Mouse (Mus musculus) retina, postnatal 1 day (tissue): ENCODE results near the gene Ccdc40.
"Not testable (repeated sequence)": the region's sequence is repeated elsewhere in the genome, so short reads cannot be mapped to it uniquely, and the experiment has no call there.

Experiments
- DNase-seq: peaks from one replicate; pipeline ENCODE4 v3.0.0-alpha.2; 2012

Gene Ccdc40

DNA sequence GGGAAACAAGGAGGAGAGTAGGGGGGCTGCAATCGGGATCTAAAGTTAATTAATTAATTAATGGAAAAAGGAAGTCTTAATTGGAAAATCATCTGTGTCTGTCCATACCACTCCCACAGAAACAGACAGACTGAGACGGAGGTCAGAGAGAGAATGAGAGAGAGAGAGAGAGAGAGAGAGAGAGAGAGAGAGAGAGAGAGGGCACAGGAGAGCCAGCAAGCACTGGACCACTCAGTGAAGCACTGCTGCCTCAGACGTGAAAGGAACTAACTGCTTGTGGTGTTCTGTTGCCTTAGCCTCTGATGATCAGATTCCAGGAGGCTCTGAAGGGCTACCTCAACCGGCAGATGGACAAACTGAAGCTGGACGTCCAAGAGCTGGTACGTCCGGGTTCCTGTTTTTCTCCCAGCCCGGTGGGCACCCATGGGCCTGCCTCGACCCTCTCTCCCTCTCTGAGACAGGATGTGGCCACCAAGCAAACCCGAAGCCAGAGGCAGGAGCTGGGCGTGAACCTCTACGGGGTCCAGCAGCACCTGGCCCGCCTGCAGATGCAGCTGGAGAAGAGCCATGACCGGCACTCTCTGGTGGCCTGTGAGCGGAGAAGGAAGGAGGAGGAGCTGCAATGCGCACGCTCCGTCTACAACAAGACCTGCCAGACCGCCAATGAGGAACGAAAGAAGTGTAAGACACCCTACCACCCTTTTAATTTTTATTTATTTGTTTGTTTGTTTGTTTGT is 9.4 kb downstream of the Ccdc40 start:
- peak; percentile 57 for DNase-seq

DNA sequence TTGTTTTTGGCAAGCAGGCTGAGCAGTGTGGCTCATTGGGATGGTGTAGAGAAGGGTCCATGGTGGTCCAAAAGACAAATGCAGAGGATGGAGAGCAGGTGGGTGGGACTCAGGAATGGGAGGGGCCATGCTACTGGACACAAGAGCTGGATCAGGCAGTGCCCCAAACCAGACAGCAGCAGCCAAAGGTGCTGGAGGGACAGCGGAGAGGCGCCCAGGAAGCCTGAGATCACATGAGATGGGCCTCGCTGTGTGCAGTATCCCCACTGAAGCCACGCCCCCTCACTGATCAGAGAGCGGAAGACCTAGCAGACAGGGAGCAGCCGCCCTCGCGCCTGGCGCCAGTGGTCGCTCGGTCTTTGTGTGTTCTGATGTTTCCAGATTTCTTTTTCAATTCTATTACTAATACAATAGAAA is 9.9 kb downstream of the Ccdc40 start:
- DNase-seq, result peak; percentile 79

DNA sequence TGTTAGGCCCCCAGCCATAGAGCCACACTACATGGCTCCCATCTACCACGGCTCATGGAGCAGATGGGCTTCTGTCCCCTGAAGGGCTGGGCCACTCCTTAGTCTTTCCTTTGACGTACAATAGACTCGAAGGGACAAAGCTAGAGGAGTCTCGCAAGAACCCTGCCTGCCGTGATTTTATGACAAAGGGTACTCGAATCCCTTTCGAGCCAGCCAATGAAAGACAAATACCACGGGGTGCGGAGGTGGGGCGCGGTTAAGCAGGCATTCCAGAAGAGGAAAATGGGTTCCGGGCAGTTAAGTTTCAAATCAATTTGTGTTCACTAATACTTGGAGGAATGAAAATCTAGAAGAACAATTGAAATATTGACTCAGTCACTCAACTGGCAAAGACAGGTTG is 11.1 kb downstream of the Ccdc40 start:
- no peak for DNase-seq

DNA sequence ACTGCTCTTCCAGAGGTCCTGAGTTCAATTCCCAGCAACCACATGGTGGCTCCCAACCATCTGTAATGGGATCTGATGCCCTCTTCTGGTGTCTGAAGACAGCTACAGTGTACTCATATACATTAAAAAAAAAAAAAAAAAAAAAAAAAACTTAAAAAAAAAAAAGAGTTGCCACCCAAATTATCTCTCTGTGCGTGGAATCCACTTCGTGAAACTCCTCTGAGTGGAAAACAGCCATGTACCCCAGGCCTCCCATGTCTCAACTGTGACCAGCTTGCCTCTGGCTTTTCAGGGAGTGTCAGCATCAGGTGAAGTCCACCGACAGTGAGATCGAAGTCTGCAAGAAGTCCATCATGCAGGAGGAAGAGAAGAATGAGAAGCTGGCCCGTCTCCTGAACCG is 17.2 kb downstream of the Ccdc40 start:
- DNase-seq, result not testable (repeated sequence)

DNA sequence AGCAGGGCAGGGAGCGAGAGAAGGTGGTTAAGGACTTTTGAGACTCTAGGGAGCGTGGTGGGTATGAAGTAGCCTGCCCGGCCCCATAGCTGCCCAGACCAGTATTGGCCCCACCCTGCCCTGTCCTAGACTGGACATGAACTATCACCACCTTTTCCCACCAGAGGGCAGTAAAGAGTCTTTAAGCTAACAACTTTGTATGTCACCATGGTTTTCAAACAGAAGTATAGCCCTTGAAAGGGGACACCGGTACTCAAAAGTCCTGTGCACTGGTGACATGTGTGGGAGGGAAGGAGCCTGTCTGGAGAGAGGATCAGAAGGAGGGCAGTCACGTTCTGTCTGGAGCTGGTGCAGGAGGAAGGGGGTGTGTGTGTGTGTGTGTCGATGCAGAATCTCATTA is 20.6 kb downstream of the Ccdc40 start:
- peak; percentile 90 for DNase-seq

DNA sequence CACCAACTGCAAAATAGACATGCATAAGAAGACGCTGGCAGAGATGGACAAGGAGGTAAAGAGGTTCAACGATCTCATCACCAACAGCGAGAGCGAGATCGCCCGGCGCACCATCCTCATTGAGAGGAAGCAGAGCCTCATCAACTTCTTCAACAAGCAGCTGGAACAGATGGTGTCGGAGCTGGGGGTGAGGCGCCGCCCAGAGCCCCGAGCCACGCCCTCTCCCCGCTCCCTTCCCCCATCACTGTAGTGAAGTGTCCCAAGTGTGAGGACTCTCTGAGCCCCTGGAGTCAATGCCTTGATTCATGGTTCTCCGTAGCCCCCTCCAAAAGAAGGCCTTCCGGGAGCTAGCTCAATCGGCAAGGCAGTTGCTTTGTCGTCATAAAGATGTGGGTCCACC is 22.6 kb downstream of the Ccdc40 start:
- DNase-seq, result no peak

DNA sequence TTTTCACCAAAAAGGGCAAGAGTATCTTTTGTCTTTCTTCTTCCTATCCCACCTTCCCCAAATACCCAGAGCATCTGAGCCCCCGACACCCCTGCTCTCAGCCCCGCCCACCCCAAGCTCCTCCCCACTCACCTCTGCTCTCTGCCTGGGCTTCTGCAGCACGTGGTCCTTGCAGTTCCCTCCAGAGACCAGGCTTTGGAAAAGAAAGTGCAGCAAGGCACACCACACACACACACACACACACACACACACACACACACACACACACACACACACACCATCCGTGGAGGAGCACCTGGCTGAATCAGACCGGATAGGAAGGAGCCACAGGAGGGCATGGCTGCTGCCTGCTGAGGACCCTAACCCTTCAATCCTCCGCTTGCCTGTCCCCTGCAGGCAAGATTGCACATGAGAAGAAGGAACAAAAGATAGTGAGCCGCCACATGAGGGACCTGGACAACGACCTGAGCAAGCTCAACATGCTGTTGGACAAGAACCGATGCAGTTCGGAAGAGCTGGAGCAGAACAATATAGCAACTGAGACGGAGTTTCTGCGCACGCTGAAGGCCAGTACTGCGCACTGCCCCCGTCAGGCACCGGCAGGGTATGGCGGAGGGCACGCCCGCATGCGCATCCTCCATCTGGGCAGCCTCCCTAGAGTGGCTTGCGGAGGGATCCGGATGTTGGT is 24.6 kb downstream of the Ccdc40 start:
- DNase-seq, result peak; percentile 80

DNA sequence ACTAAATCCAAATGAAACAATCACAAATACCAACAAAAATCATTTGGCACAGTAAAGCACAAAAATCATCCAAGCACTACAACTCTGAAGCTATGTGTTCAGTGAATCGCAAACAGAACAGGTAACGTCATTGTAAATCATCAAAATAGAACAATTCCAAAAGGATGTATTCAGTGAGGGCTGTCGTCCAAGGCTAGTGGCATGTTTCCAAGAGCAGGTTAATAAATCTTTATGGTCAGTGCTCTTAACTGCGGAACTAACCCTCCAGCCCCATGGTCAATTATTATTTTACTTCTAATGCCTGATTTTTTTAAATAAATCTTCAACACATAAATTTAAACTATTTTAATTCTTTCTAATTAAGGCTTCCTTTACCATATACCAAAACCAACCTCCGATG is 28.2 kb downstream of the Ccdc40 start:
- DNase-seq, result not testable (repeated sequence)

DNA sequence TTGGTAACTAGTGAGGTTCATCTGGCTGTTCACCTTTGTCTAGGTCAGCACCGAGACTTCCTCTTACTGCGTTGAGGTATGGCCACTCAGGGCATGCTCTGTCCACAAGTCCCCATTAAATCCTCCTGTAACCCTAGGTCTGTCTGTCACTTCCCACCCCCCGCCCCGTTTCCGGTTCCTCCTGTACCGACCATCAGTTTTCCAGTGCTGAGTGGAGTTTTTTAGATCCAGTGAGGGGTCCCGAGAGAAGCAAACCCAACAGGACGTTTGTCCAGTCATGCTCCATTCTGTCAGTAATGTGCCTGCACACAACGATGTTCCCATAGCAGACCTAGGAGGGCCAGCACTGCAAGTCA is 29.8 kb downstream of the Ccdc40 start:
- DNase-seq, result no peak

DNA sequence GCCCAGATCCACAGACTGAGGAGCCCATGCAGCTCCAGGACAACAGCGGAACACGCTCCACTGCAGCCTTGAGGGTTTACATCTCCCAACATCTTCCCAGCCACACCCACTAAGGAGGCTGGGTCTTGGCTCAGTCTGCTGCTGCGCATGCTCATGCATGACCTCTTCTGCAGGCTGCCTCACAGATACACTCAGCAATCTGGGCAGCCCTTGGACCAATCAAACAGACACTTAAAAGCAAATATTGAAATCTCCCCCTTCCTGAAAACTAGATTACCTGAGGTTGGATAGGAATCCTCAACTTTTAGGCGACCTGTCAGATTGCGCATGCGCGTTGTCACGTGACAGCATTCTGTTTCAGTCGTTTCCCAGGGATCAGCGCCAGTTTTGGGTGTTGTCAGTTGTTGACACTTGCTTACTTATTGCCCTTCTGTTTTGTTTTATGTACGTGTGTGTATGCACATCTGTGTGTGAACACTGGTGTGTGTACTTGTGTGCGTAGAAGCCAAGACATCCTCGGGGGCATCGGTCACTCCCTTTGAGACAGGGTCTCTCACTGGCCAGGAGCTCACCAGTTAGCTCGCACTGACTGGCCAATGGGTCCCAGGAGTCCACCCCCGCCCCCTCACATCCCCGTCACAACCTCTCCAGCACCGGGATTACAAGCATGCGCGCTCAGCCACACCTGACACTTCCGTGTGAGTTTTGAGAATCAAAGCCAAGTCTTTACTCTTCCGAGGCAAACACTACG is 30.4 kb downstream of the Ccdc40 start:
- DNase-seq, result peak; percentile 79

DNA sequence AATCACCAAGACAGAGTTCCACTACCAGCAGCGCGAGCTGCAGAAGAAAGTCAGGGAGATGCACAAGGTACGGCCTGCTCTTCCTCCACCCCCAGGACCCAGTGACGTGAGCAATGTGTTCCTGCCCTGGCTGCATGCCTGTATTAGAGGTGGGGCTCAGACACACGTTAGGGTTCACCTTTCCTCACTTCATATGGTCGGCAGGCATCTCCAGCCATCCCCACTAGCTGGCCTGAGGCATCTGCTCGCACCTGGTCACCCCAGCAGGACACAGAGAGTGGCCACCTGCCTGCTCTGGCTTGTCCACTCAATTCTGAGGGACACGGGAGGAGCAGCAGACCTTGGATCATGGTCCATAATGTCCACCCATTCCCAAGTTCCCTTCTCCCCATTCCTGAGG is 31.6 kb downstream of the Ccdc40 start:
- no peak for DNase-seq

DNA sequence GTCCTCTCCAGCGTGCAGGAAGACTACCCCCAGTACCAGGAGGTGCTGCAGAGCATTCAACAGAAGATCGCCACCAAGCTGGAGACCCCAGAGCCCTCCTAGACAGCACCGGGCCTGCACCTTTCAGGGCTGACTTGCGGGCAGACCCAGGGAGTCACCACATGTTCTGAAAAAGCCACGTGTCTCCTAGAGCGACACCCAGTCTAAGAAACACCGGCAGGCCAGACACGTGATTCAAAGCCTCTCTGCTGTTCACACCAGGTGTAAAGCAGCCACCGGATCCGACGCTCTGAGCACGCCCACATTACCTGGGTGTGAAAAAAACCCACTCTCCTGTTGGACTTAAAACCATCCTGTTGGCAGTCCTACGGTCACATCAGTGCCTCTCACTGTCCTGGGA is 36.0 kb downstream of the Ccdc40 start:
- DNase-seq, result no peak

DNA sequence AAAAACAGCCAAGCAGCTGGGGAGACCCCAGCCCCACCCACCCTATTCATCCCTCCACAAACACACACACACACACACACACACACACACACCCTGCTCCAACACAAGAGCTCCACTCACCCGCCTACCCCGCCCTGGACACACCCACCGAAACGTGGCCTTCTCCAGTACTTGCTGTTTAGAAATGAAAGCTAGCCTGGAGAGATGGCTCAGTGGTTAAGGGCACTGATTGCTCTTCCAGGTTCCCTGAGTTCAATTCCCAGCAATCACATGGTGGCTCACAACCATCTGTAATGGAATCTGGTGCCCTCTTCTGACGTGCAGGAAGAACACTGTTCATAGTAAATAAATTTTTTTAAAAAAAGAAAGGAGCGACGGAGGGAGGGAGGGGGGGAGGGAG is 37.4 kb downstream of the Ccdc40 start:
- DNase-seq, result peak; percentile 6

DNA sequence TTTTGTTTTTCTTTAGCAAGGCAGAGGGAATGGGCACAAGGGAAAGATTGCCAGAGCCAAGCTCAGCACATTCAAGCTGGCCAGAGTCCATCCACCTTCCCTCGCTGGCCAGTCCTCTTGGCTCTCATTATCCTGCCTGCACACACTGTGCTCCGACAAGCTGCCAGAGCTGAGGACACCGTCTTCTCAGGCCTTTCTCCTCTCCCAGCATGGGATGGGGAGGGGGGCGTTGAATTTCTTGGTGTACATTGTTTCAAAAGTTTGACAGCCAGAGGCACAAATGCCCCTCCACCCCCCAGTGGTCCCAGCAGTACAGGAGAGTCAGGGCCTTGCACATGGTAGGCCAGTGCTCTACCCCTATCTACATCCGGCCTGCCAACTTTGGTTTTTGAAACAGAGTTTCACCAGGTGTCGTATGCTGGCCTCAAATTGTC is 38.9 kb downstream of the Ccdc40 start:
- no peak for DNase-seq

DNA sequence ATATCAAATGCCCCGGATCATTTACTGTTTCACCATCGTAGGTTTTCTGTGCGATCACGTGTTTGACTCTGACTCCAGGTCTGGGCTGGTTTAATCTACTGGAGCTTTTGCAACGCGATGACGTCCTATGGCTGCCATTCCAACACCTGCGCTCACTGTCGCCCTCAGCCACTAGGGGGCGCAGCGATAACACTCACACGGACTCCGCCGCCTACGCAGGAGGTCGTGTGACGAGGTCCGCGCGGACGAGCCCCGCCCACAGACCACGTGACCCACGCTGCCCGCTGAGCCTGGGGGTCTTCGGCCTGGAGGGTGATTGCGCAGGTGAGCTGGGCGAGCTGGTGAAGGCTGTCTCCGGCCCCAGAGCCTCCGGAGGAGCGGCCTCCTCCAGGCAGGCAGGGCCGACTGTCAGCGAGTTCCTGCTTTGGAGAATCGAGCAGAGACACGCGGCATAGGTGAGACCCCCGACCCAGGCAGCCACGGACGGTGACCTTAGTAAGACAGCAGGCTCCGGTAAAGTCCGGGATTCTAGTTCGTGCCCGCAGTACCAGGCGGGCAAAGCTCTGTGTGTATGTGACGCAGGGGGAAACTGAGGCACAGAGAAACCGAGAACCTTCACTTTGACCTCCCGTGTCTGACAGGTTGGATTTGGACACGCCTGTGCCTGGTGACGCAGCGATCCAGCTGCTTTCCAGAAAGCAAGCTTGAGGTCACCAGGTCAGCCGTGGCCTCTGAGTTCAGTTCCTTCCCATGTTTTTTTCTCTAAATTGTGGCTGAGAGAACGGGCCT is 39.6 kb downstream of the Ccdc40 start, which contains the start of gene Gaa:
Gene Gaa (plus strand): TSS at position 120 of the 789 bp plus-strand sequence.
- DNase-seq, result peak; percentile 94

DNA sequence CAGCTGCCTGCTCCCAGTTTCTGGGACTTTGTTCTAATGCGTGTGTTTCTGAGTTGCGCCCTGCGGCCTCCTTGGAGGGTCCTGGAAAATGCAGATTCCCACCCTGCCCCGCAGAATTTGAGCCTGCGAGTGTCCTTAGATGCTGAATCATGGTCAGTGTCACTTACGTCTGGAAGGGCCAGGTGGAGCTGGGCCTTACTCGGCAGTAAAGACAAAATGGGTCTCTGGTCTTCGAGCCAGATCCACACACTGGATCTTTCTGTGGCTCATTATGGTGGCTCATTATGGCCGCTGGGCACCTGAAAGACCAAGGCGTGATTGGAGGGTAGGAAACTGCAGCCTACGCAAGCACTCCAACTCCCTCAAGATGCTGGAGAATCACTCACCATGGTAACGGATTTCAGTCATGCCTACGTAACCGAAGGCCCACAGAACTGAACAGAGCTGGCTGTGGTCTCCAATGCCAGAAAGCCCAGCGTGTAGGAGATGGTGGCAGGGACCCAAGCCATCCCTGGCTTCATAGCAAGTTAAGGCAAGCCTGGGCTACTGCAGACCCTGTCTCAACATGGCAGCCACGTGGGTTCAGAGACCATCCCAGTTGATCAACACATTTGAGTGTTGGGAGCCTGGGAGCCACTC is 40.3 kb downstream of the Ccdc40 start:
- peak; percentile 35 for DNase-seq

DNA sequence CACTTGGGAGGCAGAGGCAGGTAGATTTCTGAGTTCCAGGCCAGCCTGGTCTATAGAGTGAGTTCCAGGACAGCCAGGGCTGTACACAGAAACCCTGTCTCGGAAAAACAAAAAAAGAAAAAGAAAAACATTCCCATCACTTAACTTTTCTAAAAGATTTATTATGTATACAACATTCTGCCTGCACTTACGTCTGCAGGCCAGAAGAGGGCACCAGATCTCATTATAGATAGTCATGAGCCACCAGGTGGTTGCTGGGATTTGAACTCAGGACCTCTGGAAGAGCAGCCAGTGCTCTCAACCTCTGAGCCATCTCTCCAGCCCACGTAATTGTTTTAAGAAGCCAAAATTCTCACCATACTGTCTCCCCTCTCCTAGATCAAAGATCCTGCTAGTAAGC is 44.1 kb downstream of the Ccdc40 start:
- not testable (repeated sequence) for DNase-seq

DNA sequence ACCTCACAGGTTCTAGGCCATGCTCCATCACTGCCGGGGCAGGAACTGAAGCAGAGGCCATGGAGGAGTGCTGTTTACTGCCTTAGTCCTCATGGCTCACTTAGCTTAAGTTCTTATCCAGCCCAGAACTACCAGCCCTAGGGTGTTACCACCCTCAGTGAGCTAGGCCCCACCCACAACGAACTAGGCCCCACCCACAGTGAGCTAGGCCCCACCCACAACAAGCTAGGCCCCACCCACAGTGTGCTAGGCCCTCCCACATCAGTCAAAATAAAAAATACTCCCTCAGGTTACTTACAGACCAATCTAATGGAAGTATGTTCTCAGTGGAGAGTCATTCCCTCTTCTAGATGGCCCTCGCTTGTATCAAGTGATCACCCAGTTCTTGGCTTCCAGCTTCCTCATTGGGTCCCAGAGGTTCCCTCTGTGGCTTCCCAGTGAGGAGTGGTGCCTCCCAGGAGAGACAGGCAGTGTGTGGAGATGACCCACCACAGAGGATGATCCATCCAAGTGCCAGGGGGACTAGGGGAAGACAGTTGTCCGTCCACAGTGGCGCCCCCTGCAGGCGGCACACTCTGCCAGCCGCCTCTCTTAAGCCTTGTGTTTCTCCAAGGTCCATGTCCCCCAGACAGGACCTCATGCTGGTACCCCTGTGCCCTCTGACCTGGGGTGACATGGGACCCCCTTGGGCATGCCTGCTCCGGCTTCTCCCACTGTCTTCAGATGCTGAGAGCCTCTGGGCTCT is 45.0 kb downstream of the Ccdc40 start:
- peak; percentile 27 for DNase-seq

DNA sequence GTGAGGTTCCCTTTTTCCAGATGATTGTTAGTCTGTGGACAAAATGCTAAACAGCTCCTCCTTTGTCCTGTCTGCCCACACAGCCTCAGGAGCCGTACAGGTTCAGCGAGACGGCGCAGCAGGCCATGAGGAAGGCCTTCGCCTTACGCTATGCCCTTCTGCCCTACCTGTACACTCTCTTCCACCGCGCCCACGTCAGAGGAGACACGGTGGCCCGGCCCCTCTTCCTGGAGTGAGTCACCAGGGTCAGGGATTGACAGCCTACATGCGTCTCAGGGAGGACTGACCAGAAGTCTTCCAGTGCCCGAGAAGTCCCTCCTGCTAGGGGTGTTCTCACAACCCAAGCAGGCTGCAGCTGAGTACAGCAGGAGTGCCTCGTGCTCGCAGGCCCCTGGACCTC is 52.7 kb downstream of the Ccdc40 start:
- no peak for DNase-seq

DNA sequence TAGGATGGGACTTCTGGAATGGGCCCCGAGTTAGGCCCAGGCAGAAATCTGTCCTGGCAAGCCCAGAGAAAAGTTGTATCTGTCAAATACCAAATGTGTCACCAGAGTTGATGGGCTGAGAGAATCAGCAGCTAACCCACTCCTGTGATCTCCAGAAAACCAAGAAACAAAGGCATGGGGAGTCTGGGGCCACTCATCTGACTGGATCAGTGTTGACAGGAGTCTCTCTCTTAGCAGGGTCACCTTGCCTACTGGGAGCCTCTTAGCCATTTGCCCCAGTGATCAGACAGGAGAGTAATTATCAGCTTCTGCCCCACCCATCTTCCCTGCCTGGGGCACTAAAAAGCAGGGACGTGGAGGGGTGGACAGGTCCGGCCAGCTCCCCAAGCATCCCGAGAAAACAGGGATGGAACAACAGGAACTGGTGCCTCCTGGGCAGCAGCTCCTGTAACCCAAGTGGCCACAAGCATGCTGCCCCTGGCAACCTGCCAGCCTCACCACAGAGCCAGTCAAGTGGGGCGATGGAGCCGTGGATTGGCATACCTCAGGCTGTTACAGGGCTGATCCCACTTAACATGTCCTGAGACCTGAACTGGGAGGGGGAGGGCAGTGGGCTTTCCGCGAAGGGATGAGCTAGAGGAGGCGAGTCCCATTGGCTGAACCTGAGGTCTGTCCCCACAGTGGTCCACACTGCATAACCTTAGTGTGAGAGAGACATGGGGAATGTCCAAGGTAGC is 57.6 kb downstream of the Ccdc40 start:
- DNase-seq, result peak; percentile 41
